Mouse (Mus musculus) cerebral cortex, adult 2 months (tissue): ENCODE results near the gene Acy3.

Experiments used
- WGBS: fragments of 180-500 bp; shearing (Covaris S2); methylation state at CpG from one replicate; pipeline ENCODE4 v1.1.7; 2018; 5-methylcytosine and 5-hydroxymethylcytosine counted together

The Acy3 gene

DNA sequence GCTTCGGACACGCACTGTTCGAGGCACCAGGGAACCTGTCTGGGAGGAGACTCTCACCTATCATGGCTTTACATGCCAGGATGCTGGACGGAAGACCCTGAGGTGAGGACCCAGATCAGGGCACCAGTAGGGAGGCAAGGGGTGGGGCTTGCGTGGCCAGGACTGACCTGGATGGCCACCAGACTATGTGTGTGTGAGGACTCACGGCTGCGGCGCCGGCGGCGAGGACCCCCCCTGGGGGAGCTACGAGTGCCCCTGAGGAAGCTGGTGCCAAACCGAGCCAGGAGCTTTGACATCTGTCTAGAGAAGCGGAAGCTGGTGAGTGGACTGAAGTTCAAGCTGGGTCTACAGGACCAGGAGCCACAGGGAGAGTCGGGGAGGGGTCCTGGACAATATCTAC, 18.0 kb downstream of the Acy3 start:
- 91% methylated on average over 15 of the region's 15 CpGs for WGBS

DNA sequence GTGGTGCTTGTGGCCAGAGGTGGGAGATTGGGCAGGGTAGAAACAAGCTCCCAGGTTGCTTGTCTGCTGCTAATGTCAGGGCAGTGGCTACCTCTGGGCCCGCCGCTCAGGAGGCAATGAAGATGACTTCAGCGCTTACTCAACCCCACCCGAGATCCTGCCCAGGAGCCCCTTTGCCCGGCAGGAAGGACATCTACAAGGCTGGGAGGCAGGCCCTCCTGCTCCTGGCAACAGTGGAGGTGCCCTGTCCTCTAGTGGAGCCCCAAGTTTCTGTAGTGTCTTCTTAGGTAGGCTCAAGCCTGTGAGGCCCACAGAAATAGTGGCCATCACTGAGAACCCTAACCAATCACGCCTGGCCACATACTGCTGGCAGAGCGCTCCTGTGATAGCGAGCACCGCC, 18.7 kb downstream of the Acy3 start:
- 85% methylated on average over 9 of the region's 9 CpGs for WGBS

GRCm38 (mm10) chr19:4005971-4006370, 19.6 kb downstream of the Acy3 start:
- WGBS, result 95% methylated on average over 8 of the region's 8 CpGs

- WGBS, result 91% methylated on average over 5 of the region's 5 CpGs
These were observed 24.7 kb downstream of the Acy3 start for GRCm38 (mm10) chr19:4011086-4011485.

DNA sequence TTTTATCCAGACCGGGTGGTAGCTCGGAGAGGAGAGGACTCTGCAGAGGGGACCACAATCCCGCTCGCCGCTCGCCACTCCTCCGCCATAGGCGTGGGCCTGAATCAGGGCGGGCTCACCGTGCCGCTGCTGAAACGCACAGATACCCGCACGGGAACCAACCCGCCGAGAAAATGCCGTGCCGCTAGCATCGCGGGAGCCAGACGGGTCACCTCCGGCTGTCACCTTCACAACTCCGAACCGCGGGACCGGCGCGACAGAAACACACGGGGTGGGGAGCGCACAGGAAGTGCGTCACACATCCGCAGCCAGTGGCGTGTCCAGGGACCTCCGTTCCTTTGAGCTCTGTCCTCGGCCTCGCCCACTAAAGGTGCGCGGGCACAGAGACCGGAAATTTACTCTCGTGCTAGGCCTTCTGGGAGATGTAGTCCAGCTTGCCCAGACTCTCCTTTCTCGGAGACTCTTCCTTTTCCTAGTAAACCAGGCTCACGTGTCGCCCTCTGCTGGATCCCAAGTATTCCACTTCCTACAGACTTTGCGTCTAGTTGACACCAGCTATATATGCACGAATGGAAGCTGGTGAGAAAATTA, 26.2 kb downstream of the Acy3 start, which contains the start of gene Ndufv1:
Ndufv1 (minus strand) TSS at position 375 of the 591 bp plus-strand sequence.
- under 1% methylated on average over 45 of the region's 45 CpGs for WGBS

GRCm38 (mm10) chr19:4013066-4013465, 26.7 kb downstream of the Acy3 start:
- 22% methylated on average over 9 of the region's 9 CpGs for WGBS

GRCm38 (mm10) chr19:4015635-4016034, 29.3 kb downstream of the Acy3 start:
- WGBS, result 81% methylated on average over 5 of the region's 5 CpGs

- 72% methylated on average over 10 of the region's 10 CpGs for WGBS
These were observed 31.7 kb downstream of the Acy3 start for GRCm38 (mm10) chr19:4017921-4018587.

- 20% methylated on average over 18 of the region's 18 CpGs for WGBS
These were observed 32.6 kb downstream of the Acy3 start for GRCm38 (mm10) chr19:4018743-4019583.

DNA sequence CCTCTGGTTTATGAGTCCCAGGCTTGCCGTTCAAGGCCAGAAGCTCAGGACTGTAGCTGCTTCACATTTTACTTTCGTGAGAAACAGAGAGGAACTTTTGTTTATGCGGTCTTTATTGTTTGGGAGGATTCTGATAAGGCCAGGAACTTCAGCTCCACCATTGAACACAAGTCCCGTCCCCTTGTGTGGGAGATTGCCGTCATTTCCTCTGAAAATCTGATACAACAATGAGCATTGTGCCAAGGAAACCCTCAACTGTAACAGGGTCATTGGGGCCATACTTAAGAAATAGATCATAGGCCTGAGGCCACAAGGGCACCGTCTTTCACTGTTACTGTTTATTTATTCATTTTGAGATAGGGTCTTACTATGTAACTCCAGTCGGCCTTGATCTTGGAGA, 36.8 kb downstream of the Acy3 start:
- 81% methylated on average over 7 of the region's 7 CpGs for WGBS

GRCm38 (mm10) chr19:4032668-4033067, 46.3 kb downstream of the Acy3 start:
- WGBS, result 79% methylated on average over 7 of the region's 7 CpGs

DNA sequence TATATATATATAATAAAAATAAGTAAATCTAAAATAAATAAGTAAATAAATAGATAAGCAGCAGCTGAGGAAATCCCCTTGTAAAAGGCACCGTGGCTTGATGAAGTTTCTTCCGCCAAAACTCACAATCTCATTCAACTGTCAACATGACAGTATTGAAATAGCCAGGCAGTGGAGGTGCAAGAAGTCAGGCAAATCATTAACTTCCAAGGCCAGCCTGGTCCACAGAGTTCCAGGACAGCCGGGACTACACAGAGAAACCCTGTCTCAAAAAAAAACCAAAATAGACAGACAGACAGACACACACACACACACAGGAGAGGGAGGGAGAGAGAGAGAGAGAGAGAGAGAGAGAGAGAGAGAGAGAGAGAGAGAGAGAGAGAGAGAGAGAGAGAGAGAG, 46.9 kb downstream of the Acy3 start:
- WGBS, result 82% methylated on average over 3 of the region's 3 CpGs

DNA sequence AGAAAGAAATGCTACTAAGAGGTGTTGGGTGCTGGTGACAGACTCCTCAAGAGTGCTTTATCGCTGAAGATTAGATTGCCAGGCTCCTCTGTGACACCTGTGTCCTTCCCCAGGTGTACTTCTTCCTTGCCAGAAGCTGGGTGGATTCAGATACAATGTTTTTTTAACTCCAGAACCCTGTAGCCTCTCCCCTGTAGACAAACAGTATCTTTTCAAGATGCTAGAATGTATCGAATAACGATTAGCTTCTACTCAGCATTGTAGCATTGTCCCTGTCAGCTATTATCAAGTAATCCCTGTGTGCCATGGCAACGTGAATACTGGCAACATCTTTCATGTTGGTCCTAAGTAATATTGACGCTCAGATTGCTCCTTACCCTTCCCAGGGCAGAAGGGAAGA, 47.4 kb downstream of the Acy3 start:
- 61% methylated on average over 5 of the region's 5 CpGs for WGBS

DNA sequence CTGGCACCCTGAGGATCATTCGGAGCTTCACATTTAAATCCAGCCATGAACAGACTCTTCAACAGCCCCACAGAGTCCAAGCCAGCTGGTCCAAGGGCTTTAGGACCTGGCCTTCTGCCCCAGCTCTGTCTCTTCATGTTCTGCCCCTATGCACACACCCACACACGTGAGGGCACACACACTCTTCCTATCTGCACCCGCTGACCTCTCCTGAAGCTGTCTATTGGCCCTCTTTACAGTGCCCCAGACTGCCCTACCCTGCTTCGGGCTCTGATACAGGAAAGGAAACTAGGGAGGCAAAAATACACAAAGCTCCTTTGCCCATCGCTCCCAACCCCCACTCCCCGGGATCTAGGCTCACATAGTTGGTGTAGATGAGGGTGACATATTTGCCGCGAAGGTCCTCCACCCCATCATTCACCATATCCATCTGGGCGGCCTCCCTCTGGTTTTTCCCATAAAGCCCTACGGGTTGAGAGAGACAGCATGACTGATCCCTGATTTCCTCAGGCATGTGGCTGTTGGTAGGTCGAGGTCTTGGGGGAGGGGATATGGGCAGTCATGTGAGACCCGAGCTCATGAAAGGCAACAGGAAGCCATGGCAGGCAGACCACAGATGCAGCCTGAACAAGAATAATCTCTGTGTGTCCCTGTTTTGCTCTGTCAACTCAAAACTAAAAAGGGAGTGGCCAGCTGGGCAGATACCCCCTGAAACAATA, 50.1 kb downstream of the Acy3 start:
- 79% methylated on average over 12 of the region's 12 CpGs for WGBS

- WGBS, result 18% methylated on average over 7 of the region's 8 CpGs
These were observed 50.9 kb downstream of the Acy3 start for GRCm38 (mm10) chr19:4037154-4037787.

GRCm38 (mm10) chr19:4037788-4038232, 51.4 kb downstream of the Acy3 start, which contains the start of gene Gstp1:
Gene Gstp1 (minus strand): TSS chr19:4037985.
- under 1% methylated on average over 26 of the region's 26 CpGs for WGBS
